In genomic region chr6:120332351-120332750, GRCm38 (mm10) we compare ENCODE assay signal across 26 mouse cellular contexts. TPM values are rescaled to one million over a fixed set of nuclear protein-coding genes. Genes with fewer than 3 reads are reported as not detected.
DNase-seq lines count a peak whose midpoint lies in the region; ATAC-seq and TF ChIP-seq lines count a peak whose summit lies in the region.
"Had no signal": no experiment of that assay in that cellular context is flagged by ENCODE, and none has a peak within 500 bp of the region (broad histone marks: within the 10 kb centered on the region; RNA-seq: fewer than 3 reads in every experiment).

No protein-coding gene starts in this region.

- no peak overlapping the region for H3K4me3 ChIP-seq in heart, adult 2 months
- no peak overlapping the region for H3K4me3 ChIP-seq in lung, postnatal 0 days (ENCODE audit: low read depth, low read length)
- no peak overlapping the region for H3K4me3 ChIP-seq in MEL (ENCODE audit: control insufficient read depth in 1 of 2, insufficient read depth in 1 of 2, low read depth in 2 of 2, low read length in 2 of 2)
- H3K4me3 ChIP-seq in stomach, postnatal 0 days (ENCODE audit: low read depth, low read length): no peak overlapping the region
- H3K4me3 ChIP-seq: liver, embryonic 12.5 days; lung, embryonic 15.5 days; midbrain, embryonic 13.5 days; neural tube, embryonic 15.5 days had no signal

- H3K9me3 ChIP-seq in lung, postnatal 0 days (ENCODE audit: low read length): no peaks in the 10 kb centered on the region
- H3K9me3 ChIP-seq in MEL (replicated peaks; ENCODE audit: insufficient read depth, low read length): no peaks in the 10 kb centered on the region
- no peaks in the 10 kb centered on the region for H3K9me3 ChIP-seq in stomach, postnatal 0 days (ENCODE audit: control insufficient read depth, low read length)
- H3K9me3 ChIP-seq: liver, embryonic 12.5 days; lung, embryonic 15.5 days; midbrain, embryonic 13.5 days; neural tube, embryonic 15.5 days had no signal

- 77% methylated on average over 2 of the region's 2 CpGs for WGBS in heart, adult 2 months
- 74% methylated on average over 2 of the region's 2 CpGs for WGBS in lung, postnatal 0 days
- WGBS in stomach, postnatal 0 days: 76% methylated on average over 2 of the region's 2 CpGs

- no peak overlapping the region for H3K27ac ChIP-seq in heart, adult 2 months
- H3K27ac ChIP-seq in lung, postnatal 0 days (ENCODE audit: low read length): no peak overlapping the region
- no peak overlapping the region for H3K27ac ChIP-seq in MEL (ENCODE audit: control insufficient read depth, low read depth, low read length)
- H3K27ac ChIP-seq in stomach, postnatal 0 days (replicated peaks): no peak overlapping the region
- H3K27ac ChIP-seq: liver, embryonic 12.5 days; lung, embryonic 15.5 days; macrophage; midbrain, embryonic 13.5 days; neural tube, embryonic 15.5 days had no signal

- no peaks in the 10 kb centered on the region for H3K79me2 ChIP-seq in heart, adult 2 months (replicated peaks; ENCODE audit: control insufficient read depth, insufficient read depth, low read length)
- no peaks in the 10 kb centered on the region for H3K79me2 ChIP-seq in MEL (ENCODE audit: control insufficient read depth, insufficient read depth, low read length, poor library complexity)

- TF ChIP-seq CTCF in heart, adult 2 months (IDR thresholded peaks at IDR 0.05): peak; percentile 53
- TF ChIP-seq CTCF in lung, postnatal 0 days (IDR thresholded peaks at IDR 0.05): 0 out of 2 replicates have a peak, but pooled peaks have one; percentile 7
- TF ChIP-seq CTCF in MEL (IDR thresholded peaks at IDR 0.05 in 2 of 3, conservative IDR thresholded peaks at IDR 0.05 in 1 of 3; ENCODE audit: control insufficient read depth in 1 of 3, insufficient read depth in 1 of 3, low read depth in 2 of 3, low read length in 3 of 3, poor library complexity in 1 of 3, severe bottlenecking in 1 of 3): peak in 2 of 3 experiments; percentile 25 to 43; a peak in 4 of 6 replicates
- peak; percentile 51 for TF ChIP-seq CTCF in stomach, postnatal 0 days (IDR thresholded peaks at IDR 0.05; ENCODE audit: low read depth)

- TF ChIP-seq EP300 in heart, adult 2 months (IDR thresholded peaks at IDR 0.05; ENCODE audit: insufficient read depth, low read depth, low read length): no peak
- TF ChIP-seq EP300 in lung, postnatal 0 days (IDR thresholded peaks at IDR 0.05): no peak
- no peak for TF ChIP-seq EP300 in MEL (IDR thresholded peaks at IDR 0.05; ENCODE audit: low read depth in 1 of 2, low read length in 2 of 2)
- TF ChIP-seq EP300 in stomach, postnatal 0 days (optimal IDR thresholded peaks at IDR 0.05): no peak

- intact Hi-C loops in heart, adult 2 months (cut with DNase I): no loop called here

- no peaks in the 10 kb centered on the region for H3K4me1 ChIP-seq in heart, adult 2 months (ENCODE audit: control insufficient read depth, insufficient read depth, low read length)
- no peaks in the 10 kb centered on the region for H3K4me1 ChIP-seq in lung, postnatal 0 days (ENCODE audit: insufficient read depth, low read depth, low read length)
- H3K4me1 ChIP-seq in MEL (ENCODE audit: control insufficient read depth in 1 of 2, insufficient read depth in 2 of 2, low read length in 2 of 2): no peaks in the 10 kb centered on the region
- H3K4me1 ChIP-seq in stomach, postnatal 0 days (replicated peaks; ENCODE audit: control insufficient read depth, insufficient read depth): no peaks in the 10 kb centered on the region
- H3K4me1 ChIP-seq: liver, embryonic 12.5 days; lung, embryonic 15.5 days; midbrain, embryonic 13.5 days; neural tube, embryonic 15.5 days had no signal

- no peak for ATAC-seq in lung, postnatal 0 days
- no peak for ATAC-seq in stomach, postnatal 0 days (ENCODE audit: low FRiP score, low TSS enrichment)
- ATAC-seq: activated CD4-positive, CD25-positive, alpha-beta regulatory T cell, adult 4 months; liver, embryonic 12.5 days; midbrain, embryonic 13.5 days had no signal

- TF ChIP-seq RAD21 in MEL (IDR thresholded peaks at IDR 0.05; ENCODE audit: low read depth, low read length): peak; percentile 32

- H3K27me3 ChIP-seq in heart, adult 2 months (ENCODE audit: control insufficient read depth, insufficient read depth, low read length): no peaks in the 10 kb centered on the region
- no peaks in the 10 kb centered on the region for H3K27me3 ChIP-seq in lung, postnatal 0 days (replicated peaks; ENCODE audit: insufficient read depth, low read length)
- H3K27me3 ChIP-seq in MEL (ENCODE audit: control insufficient read depth in 1 of 2, insufficient read depth in 2 of 2, low read length in 2 of 2): no peaks in the 10 kb centered on the region
- no peaks in the 10 kb centered on the region for H3K27me3 ChIP-seq in stomach, postnatal 0 days (ENCODE audit: control insufficient read depth, insufficient read depth, low read length)
- H3K27me3 ChIP-seq: liver, embryonic 12.5 days; lung, embryonic 15.5 days; midbrain, embryonic 13.5 days; neural tube, embryonic 15.5 days had no signal

- no peak for DNase-seq in heart, adult 2 months
- DNase-seq in heart, adult 8-10 months (ENCODE audit: low spot score): no peak
- no peak for DNase-seq in lung, postnatal 0 days (ENCODE audit: low spot score)
- no peak for DNase-seq in lung, adult 18-20 months
- peak; percentile 20 for DNase-seq in MEL (ENCODE audit: low read depth, low spot score)
- DNase-seq in stomach, postnatal 0 days (ENCODE audit: low spot score): no peak
- DNase-seq in adrenal gland, adult (ENCODE audit: inconsistent age in 2 of 2, low spot score in 1 of 2): no peak
- DNase-seq: adrenal gland, postnatal 14 days; cerebellum, adult 11-12 months; cerebellum, postnatal 25 days; embryo, embryonic 11 days; gastrocnemius, postnatal 14 days; kidney, adult 2 months; kidney, postnatal 25 days; layer of hippocampus, adult 9-11 months; right cerebral cortex, adult 18-20 months; thymus, postnatal 36 days had no signal

- H3K9ac ChIP-seq in heart, adult 2 months (ENCODE audit: low read depth, low read length): no peak overlapping the region
- no peak overlapping the region for H3K9ac ChIP-seq in lung, postnatal 0 days (replicated peaks; ENCODE audit: low read depth)
- no peak overlapping the region for H3K9ac ChIP-seq in MEL (ENCODE audit: control insufficient read depth, low read depth, low read length, poor library complexity, severe bottlenecking)
- no peak overlapping the region for H3K9ac ChIP-seq in stomach, postnatal 0 days (ENCODE audit: low read length)
- H3K9ac ChIP-seq: liver, embryonic 12.5 days; lung, embryonic 15.5 days; midbrain, embryonic 13.5 days; neural tube, embryonic 15.5 days had no signal

- no peak overlapping the region for H3K4me2 ChIP-seq in lung, postnatal 0 days (replicated peaks; ENCODE audit: low read depth, low read length)
- H3K4me2 ChIP-seq in stomach, postnatal 0 days (replicated peaks; ENCODE audit: low read depth): no peak overlapping the region
- H3K4me2 ChIP-seq: liver, embryonic 12.5 days; lung, embryonic 15.5 days; midbrain, embryonic 13.5 days; neural tube, embryonic 15.5 days had no signal

- TF ChIP-seq POLR2A in heart, adult 2 months (IDR thresholded peaks at IDR 0.05; ENCODE audit: insufficient read depth, low read depth, low read length): no peak
- TF ChIP-seq POLR2A in MEL (IDR thresholded peaks at IDR 0.05; ENCODE audit: control insufficient read depth in 1 of 2, insufficient read depth in 1 of 2, low read depth in 1 of 2, low read length in 2 of 2, poor library complexity in 1 of 2): no peak

- no peaks in the 10 kb centered on the region; the same call in 1 of the 2 replicates for H3K36me3 ChIP-seq in heart, adult 2 months (ENCODE audit: control insufficient read depth, insufficient read depth, low read length)
- peaks cover 16% of the 10 kb centered on the region for H3K36me3 ChIP-seq in lung, postnatal 0 days (ENCODE audit: insufficient read depth, low read length)
- H3K36me3 ChIP-seq in MEL (ENCODE audit: control insufficient read depth in 1 of 2, insufficient read depth in 2 of 2, low read length in 2 of 2): peaks cover 0 to 20% of the 10 kb centered on the region in 2 experiments; a peak in 2 of 4 replicates
- H3K36me3 ChIP-seq in stomach, postnatal 0 days (ENCODE audit: control insufficient read depth, insufficient read depth, low read length): peaks cover 13% of the 10 kb centered on the region

RNA-seq across cellular contexts. Expression of gene Kdm5a, which starts 31.6 kb away (rescaled TPM):
- 10 to 100 TPM; 27.6 to 28.8 TPM for total RNA-seq in heart, adult 2 months (2021)
- polyA plus RNA-seq in heart, adult 2 months (2012; rRNA removed): 3.4 and 6.5 TPM in 2 replicates
- total RNA-seq in heart, adult 8-10 months (2022): 10 to 100 TPM; 24.9 to 31.2 (median 30.9) TPM
- polyA plus RNA-seq in lung, postnatal 0 days (2015; fragmentation: Nextera tagmentation; extraction: Ambion mirVana): 32.7 and 35.3 TPM in 2 replicates
- total RNA-seq in MEL (2012; rRNA removed): 45.7 and 51.7 TPM in 2 replicates
- 100 to 1,000 TPM; 121 to 303 TPM for polyA plus RNA-seq in MEL (2012; ENCODE audit: insufficient read depth in 1 of 2, insufficient read length in 2 of 2, low read depth in 1 of 2, low replicate concordance in 2 of 2, missing spikeins in 1 of 2)
- polyA plus RNA-seq in stomach, postnatal 0 days (2015; fragmentation: Nextera tagmentation; extraction: Ambion mirVana): 18.8 and 23.1 TPM in 2 replicates

RNA-seq across cellular contexts. Expression of gene Ccdc77, which starts 31.8 kb away (rescaled TPM):
- 1 to 10 TPM; 3.7 to 4.0 TPM for total RNA-seq in heart, adult 2 months (2021)
- polyA plus RNA-seq in heart, adult 2 months (2012; rRNA removed): 2.6 and 6.6 TPM in 2 replicates
- total RNA-seq in heart, adult 8-10 months (2022): 1 to 10 TPM; 2.9 to 4.7 (median 4.0) TPM
- polyA plus RNA-seq in lung, postnatal 0 days (2015; fragmentation: Nextera tagmentation; extraction: Ambion mirVana): 8.6 and 9.2 TPM in 2 replicates
- 14.4 and 16.6 TPM in 2 replicates for total RNA-seq in MEL (2012; rRNA removed)
- polyA plus RNA-seq in MEL (2012; ENCODE audit: insufficient read depth in 1 of 2, insufficient read length in 2 of 2, low read depth in 1 of 2, low replicate concordance in 2 of 2, missing spikeins in 1 of 2): 10 to 100 TPM in 1 of 2 experiments, not detected in 1; 17.9 TPM
- polyA plus RNA-seq in stomach, postnatal 0 days (2015; fragmentation: Nextera tagmentation; extraction: Ambion mirVana): 9.2 and 11.0 TPM in 2 replicates

RNA-seq across cellular contexts. Expression of gene B4galnt3, which starts 38.0 kb away (rescaled TPM):
- total RNA-seq in heart, adult 2 months (2021): under 1 TPM; 0.20 to 0.29 TPM
- 0.20 and 0.26 TPM in 2 replicates for polyA plus RNA-seq in heart, adult 2 months (2012; rRNA removed)
- under 1 TPM; 0.09 to 0.47 (median 0.18) TPM for total RNA-seq in heart, adult 8-10 months (2022)
- polyA plus RNA-seq in lung, postnatal 0 days (2015; fragmentation: Nextera tagmentation; extraction: Ambion mirVana): 0.04 TPM in 1 of 2 replicates, not detected in the other
- total RNA-seq in MEL (2012; rRNA removed): 0.78 and 1.5 TPM in 2 replicates
- 1 to 10 TPM in 1 of 2 experiments, not detected in 1; 1.3 TPM for polyA plus RNA-seq in MEL (2012; ENCODE audit: insufficient read depth in 1 of 2, insufficient read length in 2 of 2, low read depth in 1 of 2, low replicate concordance in 2 of 2, missing spikeins in 1 of 2)
- polyA plus RNA-seq in stomach, postnatal 0 days (2015; fragmentation: Nextera tagmentation; extraction: Ambion mirVana): 0.74 and 0.85 TPM in 2 replicates
- total RNA-seq: hematopoietic stem cell, adult 5-6 weeks had no signal
- polyA plus RNA-seq: macrophage had no signal

RNA-seq across cellular contexts. Expression of gene D330020A13Rik, which starts 38.2 kb away (rescaled TPM):
- total RNA-seq in heart, adult 2 months (2021): not detected
- not detected in 2 replicates for polyA plus RNA-seq in heart, adult 2 months (2012; rRNA removed)
- not detected for total RNA-seq in heart, adult 8-10 months (2022)
- not detected in 2 replicates for polyA plus RNA-seq in lung, postnatal 0 days (2015; fragmentation: Nextera tagmentation; extraction: Ambion mirVana)
- total RNA-seq in MEL (2012; rRNA removed): not detected in 2 replicates
- polyA plus RNA-seq in MEL (2012; ENCODE audit: insufficient read depth in 1 of 2, insufficient read length in 2 of 2, low read depth in 1 of 2, low replicate concordance in 2 of 2, missing spikeins in 1 of 2): not detected
- polyA plus RNA-seq in stomach, postnatal 0 days (2015; fragmentation: Nextera tagmentation; extraction: Ambion mirVana): 0.35 and 0.51 TPM in 2 replicates
- total RNA-seq: adrenal gland, postnatal 14 days; hematopoietic stem cell, adult 5-6 weeks; left cerebral cortex, adult 8-10 months had no signal
- polyA plus RNA-seq: activated CD4-positive, CD25-positive, alpha-beta regulatory T cell, adult 4 months; limb, embryonic 11.5 days; liver, embryonic 12.5 days; macrophage; midbrain, embryonic 13.5 days; neural tube, embryonic 15.5 days had no signal
